Mouse (Mus musculus) brown adipose tissue, adult 24 weeks (tissue): ENCODE results near the gene Gpr4. TPM values are rescaled to one million over a fixed set of nuclear protein-coding genes. Genes with fewer than 3 reads are reported as not detected.

Experiments used
- H3K27ac ChIP-seq: fragments of 200-500 bp; replicated peaks from 2 replicates; pipeline ENCODE4 v1.5.1; 2012; ENCODE audit warnings: low read depth, mild to moderate bottlenecking, low read length
- H3K4me1 ChIP-seq: fragments of 200-500 bp; 2 replicates; pipeline ENCODE4 v1.6.1; 2012; ENCODE audit warnings: low read length, mixed read lengths; ENCODE audit not compliant: control insufficient read depth, insufficient read depth, insufficient read length
- H3K4me3 ChIP-seq: fragments of 200-500 bp; 2 replicates; pipeline ENCODE4 v1.5.1; 2012; ENCODE audit warnings: low read depth, mild to moderate bottlenecking, low read length, moderate library complexity; ENCODE audit not compliant: insufficient read depth
- polyA plus RNA-seq: library from polyadenylated mRNA; stranded (reverse); fragments of >200 nt; gene quantifications from 2 replicates; pipeline ENCODE4 v1.2.4, GENCODE M21; 2012; ENCODE audit not compliant: missing spikeins, insufficient read depth, insufficient read length

Gpr4 gene
- polyA plus RNA-seq, 1 experiment: 3.8 TPM

- Histone ChIP-seq H3K27ac (peak overlapping the region; percentile 55; the same call in 1 of the 2 replicates), H3K4me3 (peak overlapping the region; percentile 71), H3K4me1 (peaks cover 6% of the 10 kb centered on the region)
These were observed 17.1 kb downstream of the Gpr4 start for GRCm38 (mm10) chr7:19229404-19229803.

- Histone ChIP-seq H3K4me3 (no peak overlapping the region), H3K4me1 (peaks cover 6% of the 10 kb centered on the region), H3K27ac (no peak overlapping the region)
These were observed 17.8 kb downstream of the Gpr4 start for GRCm38 (mm10) chr7:19230041-19230580.

- Histone ChIP-seq H3K27ac (no peak overlapping the region), H3K4me3 (no peak overlapping the region), H3K4me1 (peaks cover 8% of the 10 kb centered on the region)
These were observed 18.6 kb downstream of the Gpr4 start for GRCm38 (mm10) chr7:19230899-19231298.

DNA sequence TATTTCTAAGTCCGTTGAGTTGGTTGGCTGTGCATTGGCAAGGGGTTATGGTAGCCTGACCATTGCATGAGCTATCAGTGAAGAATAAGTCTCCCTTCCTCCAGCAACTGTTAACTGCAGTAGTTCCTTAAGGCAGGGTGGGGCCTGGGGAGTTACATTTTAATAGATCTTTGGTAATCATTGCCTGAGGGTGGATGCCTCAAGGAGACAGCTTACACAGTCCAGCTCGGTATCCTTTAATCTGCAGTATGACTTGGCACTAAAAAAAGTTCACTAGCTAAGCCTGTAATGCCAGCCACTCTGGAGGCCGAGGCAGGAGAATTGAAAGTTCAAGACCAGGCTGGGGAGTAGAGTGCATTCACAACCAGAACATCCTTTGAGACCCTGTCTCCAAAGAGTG lies 19.5 kb downstream of the Gpr4 start:
- Histone ChIP-seq H3K27ac (no peak overlapping the region), H3K4me3 (no peak overlapping the region), H3K4me1 (peaks cover 13% of the 10 kb centered on the region)

DNA sequence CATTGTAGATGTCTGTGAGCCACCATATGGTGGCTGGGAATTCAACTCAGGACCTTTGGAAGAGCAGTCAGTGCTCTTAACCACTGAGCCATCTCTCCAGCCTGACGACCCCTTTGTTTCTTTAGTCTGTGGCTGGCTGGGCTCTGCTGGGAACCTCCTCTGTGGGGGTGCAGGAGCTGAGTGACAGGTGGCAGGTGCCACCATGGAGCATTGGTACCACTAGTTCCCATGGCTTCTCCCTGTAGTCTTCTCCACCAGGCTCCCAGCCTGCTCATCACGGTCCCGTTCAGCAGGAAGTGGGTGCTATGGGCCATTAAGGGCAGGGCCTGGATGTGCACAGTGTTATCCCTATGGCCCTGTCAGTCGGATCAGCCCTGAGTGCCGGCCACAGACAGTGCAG lies 22.3 kb downstream of the Gpr4 start:
- Histone ChIP-seq H3K27ac (no peak overlapping the region), H3K4me3 (no peak overlapping the region), H3K4me1 (peaks cover 14% of the 10 kb centered on the region)

DNA sequence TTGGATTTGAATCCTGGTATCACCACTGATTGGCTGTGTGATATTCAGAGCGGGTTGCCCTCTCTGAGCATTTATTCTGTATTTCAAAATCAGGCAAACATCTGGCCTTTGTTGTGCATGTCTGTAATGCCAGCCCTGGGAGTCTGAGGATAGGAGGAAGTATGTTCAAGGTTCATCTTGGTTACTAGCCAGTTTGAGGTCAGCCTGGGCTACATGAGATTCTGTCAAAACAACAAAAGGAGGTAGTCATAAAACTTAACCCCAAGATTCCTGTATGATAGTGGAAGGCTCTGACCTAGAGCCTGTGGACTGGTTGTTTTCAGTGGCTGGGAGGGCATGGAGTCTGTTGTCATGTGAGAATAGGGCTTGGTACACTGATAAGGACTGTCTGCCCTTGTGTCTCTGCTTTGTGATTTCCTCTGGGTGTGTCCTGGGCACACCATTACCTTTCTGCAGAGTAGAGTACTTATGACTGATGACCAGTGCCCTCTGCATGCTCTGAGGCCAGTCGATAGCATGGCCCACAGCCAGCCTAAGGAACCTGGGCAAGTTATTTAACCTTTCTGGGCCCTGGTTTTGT lies 22.8 kb downstream of the Gpr4 start:
- Histone ChIP-seq H3K27ac (no peak overlapping the region), H3K4me1 (peaks cover 14% of the 10 kb centered on the region)

GRCm38 (mm10) chr7:19236411-19236810 lies 24.1 kb downstream of the Gpr4 start:
- no peak overlapping the region for H3K4me3 ChIP-seq
- H3K4me1 ChIP-seq: peaks cover 14% of the 10 kb centered on the region
- no peak overlapping the region for H3K27ac ChIP-seq

More for the DNA sequence above, 22.8 kb downstream of the Gpr4 start:
- no peak overlapping the region for H3K4me3 ChIP-seq

DNA sequence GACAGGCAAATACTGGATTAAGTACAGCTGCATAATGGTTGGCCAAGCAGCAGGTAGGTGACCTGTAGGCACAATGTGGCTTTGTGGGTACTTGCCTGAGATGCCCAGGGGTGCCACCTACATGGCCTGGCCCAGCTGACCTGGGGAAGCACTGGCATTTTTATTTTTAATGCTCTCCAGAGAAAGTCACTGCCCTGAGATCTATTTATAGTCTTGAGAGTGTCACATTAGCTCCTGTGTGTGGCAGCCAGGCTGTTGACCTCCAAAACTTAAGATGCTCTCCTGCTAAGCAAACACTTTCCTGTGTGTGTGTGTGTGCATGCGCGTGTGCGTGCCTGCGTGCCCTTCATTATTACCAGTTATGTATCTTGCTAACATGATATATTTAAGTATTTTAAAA lies 26.0 kb downstream of the Gpr4 start:
- Histone ChIP-seq H3K4me1 (peaks cover 14% of the 10 kb centered on the region), H3K4me3 (no peak overlapping the region), H3K27ac (no peak overlapping the region; the same call in 1 of the 2 replicates)

DNA sequence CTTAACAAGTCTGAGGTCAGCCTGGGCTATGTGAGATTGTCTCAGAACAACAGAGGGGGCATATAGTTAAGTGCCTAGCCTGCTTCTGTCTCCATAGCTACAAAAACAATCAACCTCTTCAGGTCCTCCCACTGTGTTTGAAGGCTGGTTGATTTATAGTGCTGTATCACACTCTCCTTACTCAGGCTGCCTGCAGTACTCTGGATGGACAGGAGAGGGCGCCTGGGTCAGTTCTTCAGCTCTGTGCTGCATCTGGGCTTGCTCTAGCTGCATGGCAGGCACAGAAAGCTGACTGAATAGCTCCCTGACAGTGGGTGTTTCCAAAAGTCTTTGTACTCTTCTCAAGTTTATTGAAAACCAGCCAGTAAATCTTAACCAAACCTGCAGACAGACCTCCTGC lies 27.1 kb downstream of the Gpr4 start:
- Histone ChIP-seq H3K4me3 (no peak overlapping the region), H3K27ac (no peak overlapping the region), H3K4me1 (peaks cover 14% of the 10 kb centered on the region)

- Histone ChIP-seq H3K4me1 (peaks cover 10% of the 10 kb centered on the region), H3K27ac (no peak overlapping the region), H3K4me3 (no peak overlapping the region)
These were observed 27.6 kb downstream of the Gpr4 start for GRCm38 (mm10) chr7:19239986-19240385.

DNA sequence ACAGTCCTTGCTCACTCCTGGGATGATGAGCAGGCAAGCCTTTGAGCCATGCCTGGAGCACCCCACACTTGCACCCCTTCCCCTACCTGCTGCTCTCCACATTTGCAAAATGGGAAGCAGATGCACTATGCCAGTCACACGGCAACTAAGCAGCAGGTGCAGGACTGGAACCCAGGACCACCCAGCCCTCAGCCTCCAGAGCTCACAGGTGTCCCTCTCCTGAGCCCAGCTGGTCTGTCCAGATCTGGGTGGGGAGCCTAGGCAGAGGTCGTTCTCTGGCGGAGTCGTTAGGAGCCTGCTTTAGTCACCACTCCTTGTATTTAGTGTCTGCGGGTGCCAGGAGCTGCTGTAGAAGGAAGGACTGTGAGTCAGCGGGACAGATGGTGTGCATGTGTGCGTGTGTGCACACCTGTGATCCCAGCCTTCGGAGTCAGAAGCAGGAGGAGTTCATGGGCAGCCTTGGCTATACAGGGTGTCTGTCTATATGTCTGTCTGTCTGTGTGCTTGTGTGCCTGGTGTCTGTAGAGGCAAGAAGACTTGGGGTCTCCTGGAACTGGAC lies 28.6 kb downstream of the Gpr4 start:
- Histone ChIP-seq H3K4me1 (peaks cover 5% of the 10 kb centered on the region), H3K27ac (no peak overlapping the region), H3K4me3 (no peak overlapping the region)

GRCm38 (mm10) chr7:19242005-19242404 lies 29.7 kb downstream of the Gpr4 start:
- Histone ChIP-seq H3K4me1 (0 out of 2 replicates have a peak, but pooled peaks cover 2% of the 10 kb centered on the region), H3K27ac (no peak overlapping the region), H3K4me3 (no peak overlapping the region)

DNA sequence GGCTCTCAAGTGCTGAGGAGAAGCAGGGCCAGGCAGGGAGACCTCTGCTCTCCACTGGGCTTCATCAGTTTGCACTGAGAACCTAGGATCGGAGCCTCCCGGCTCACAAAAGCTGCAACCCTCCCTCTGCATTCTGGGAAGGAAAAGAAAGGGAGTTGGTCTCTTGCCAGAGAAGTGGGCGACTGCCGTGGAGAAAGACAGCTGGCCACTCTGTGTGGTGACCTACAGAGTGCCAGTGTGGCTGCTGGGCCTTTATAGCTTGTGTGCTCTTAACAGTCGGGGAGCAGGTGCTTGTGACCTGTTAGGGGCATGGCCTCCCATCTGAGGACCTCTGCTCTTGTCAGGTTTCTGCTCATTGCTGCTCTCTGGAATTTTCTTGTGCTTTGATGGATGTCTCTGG lies 31.5 kb downstream of the Gpr4 start:
- H3K4me3 ChIP-seq: no peak overlapping the region
- no peak overlapping the region for H3K27ac ChIP-seq
- no peaks in the 10 kb centered on the region for H3K4me1 ChIP-seq

GRCm38 (mm10) chr7:19245083-19245482 lies 32.7 kb downstream of the Gpr4 start:
- H3K27ac ChIP-seq: no peak overlapping the region
- H3K4me1 ChIP-seq: no peaks in the 10 kb centered on the region
- H3K4me3 ChIP-seq: no peak overlapping the region

- no peak overlapping the region for H3K4me3 ChIP-seq
- no peaks in the 10 kb centered on the region for H3K4me1 ChIP-seq
These were observed 34.5 kb downstream of the Gpr4 start for GRCm38 (mm10) chr7:19246855-19247254.

GRCm38 (mm10) chr7:19247511-19247910 lies 35.2 kb downstream of the Gpr4 start:
- Histone ChIP-seq H3K4me3 (no peak overlapping the region), H3K27ac (no peak overlapping the region)

More at GRCm38 (mm10) chr7:19246855-19247254, 34.5 kb downstream of the Gpr4 start:
- no peak overlapping the region for H3K27ac ChIP-seq

More at GRCm38 (mm10) chr7:19247511-19247910, 35.2 kb downstream of the Gpr4 start:
- no peaks in the 10 kb centered on the region for H3K4me1 ChIP-seq
